Mouse (Mus musculus) brain, adult 2 months (tissue): Measurements from ENCODE around the gene Vangl2.

ENCODE experiments used
- DNase-seq: peaks from one replicate; pipeline ENCODE4 v3.0.0; 2011; ENCODE audit warnings: low read depth, low spot score

The Vangl2 gene

DNA sequence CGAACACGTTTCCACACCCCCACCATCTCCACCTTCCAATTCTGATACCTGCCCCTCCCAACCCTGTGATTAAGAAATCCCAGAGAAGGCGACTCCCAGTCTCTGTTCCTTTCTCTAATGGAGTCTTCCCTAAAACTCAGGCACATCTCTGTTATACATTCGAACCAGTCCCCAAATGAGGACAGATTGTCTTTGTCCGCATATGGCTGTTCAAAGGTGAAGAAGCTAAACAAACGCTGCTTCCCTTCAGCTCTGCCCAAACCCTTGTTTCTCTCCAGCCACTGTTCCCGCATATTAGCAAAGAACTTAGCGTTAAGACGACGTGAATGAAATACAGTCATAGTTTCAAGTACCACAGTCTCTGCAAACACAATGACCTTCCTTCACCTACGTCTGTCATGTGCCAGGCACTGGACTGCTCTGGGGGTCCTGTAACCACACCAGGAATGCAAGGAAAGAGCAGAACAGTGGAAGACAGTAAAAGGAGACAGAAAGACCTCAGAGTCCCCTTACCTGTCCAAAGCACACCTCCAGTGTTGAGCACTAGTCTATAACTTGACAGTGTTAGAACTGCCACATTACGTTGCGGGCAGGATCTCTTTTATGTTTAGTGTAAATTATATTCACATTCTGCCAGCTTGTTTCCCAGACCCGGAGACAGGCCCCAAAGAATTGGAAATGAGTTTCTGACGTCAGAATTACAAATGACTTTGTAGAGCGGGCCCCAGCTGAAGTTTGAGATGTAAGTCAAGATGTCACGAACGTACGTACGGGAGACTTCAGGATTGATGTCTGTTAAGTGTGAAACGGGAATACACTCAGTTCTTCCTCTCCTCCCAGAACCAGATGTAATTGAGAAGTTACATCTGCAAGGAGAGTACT, at the start of gene Vangl2:
Vangl2 (minus strand) TSS at position 51 of the 882 bp plus-strand sequence.
- no peak for DNase-seq

DNA sequence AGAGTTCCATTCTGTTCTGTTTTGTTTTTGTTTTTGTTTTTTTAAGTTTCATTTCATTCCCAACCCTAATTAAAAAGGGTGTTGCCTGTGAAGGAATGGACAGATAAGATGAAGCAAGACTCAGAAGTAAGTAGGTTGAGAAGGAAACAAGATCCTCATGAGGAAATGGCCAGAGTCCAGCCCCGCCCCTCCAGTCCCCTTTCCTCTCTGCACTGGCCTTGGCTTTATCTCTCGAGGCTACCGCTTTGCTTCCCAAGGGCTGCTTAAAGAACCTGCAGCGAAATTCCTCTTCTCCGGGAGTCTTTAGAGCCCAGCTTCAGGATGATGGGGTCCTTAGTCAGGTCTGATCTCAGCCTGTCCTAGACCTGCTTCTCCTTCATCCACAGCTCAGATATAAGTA, 49.7 kb upstream of the Vangl2 start:
- no peak for DNase-seq

DNA sequence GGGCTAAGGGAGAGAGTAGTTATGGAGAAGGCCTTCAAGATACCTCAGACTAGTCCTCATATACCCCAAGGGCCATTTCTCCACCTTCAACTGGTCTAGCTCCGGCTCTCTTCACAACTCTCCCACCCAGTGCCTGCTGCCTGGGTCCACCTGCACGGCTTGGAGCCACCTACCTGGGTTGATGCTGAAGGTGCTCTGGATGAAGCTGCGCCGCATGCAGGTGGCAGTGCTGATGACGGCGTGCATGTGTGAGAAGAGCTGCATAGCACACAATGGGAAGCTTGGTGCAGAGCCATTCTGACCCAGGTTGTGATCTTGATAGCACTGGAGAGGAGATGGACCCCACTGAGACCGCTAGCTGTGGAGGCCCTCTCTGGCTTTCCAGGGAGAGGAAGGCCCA, 44.4 kb upstream of the Vangl2 start:
- DNase-seq = no peak

DNA sequence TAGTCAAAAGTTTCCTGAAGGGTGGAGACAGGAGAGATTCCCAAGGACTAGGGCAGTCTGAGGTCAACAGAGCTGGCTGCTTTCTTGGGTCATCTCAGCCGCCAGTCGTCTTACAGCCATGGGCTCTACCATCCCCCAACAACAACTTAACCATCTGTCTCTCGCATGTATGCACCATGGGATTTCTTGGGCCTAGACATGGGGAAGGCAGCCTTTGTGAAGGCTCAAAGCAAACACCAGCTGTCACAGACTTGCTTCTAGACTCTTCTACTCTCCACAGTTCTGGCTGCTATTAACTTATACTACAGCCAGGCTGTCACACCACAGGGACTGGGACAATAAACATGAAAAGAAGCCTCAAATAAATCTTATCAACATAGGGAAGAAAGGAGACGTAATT, 43.3 kb upstream of the Vangl2 start:
- peak; percentile 17 for DNase-seq

- DNase-seq = no peak
Measured at GRCm38 (mm10) chr1:172070227-172070626, 42.0 kb upstream of the Vangl2 start.

- DNase-seq = peak; percentile 55
Measured at GRCm38 (mm10) chr1:172064613-172065141, 36.4 kb upstream of the Vangl2 start.

DNA sequence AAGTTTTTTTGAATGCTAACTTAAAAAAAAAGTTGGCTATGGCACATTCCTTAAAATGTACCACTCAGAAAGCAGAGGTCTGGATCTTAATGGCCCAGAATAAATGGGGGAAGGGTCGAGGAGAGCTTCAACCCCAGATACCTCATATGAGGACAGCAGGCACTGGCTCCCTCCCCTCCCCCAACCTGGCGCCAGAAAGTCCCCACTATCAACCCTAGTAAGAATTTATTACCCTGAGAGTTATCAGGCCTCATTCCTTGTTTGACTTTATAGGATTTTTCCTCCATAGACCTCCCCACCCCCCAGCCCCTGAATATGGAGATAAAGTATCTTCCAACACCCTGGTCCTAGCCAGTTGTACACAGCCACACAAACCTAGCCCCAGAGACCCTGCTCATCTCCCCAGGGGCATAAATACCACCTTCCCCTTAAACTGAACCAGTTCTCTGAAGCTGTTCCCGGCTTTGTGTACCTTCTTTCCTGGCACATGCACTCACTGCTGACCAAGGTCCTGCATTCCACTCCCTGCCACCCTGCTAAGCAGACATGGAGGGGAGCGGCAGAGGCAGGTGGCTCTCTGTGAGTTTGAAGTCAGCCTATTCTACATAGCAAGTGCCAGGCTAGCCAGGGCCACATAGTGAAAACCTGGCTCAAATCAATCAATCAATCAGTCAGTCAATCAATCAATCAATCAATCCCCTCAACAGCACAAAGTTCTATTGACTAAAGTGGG, 35.2 kb upstream of the Vangl2 start:
- DNase-seq = no peak

- no peak for DNase-seq
Measured at GRCm38 (mm10) chr1:172062101-172062500, 33.9 kb upstream of the Vangl2 start.

- no peak for DNase-seq
Measured at GRCm38 (mm10) chr1:172061217-172061616, 33.0 kb upstream of the Vangl2 start.

GRCm38 (mm10) chr1:172060659-172061058, 32.4 kb upstream of the Vangl2 start:
- DNase-seq = no peak

- no peak for DNase-seq
Measured at GRCm38 (mm10) chr1:172058874-172059273, 30.6 kb upstream of the Vangl2 start.

- DNase-seq = no peak
Measured at GRCm38 (mm10) chr1:172058321-172058720, 30.1 kb upstream of the Vangl2 start.

- DNase-seq = peak; percentile 40
Measured at GRCm38 (mm10) chr1:172057491-172057921, 29.3 kb upstream of the Vangl2 start, which contains the start of gene Nhlh1. Gene Nhlh1, minus strand, starts transcription at chr1:172057573.

GRCm38 (mm10) chr1:172056251-172056650, 28.0 kb upstream of the Vangl2 start:
- DNase-seq = peak; percentile 70

GRCm38 (mm10) chr1:172053541-172054440, 25.5 kb upstream of the Vangl2 start:
- DNase-seq = peak; percentile 55

DNA sequence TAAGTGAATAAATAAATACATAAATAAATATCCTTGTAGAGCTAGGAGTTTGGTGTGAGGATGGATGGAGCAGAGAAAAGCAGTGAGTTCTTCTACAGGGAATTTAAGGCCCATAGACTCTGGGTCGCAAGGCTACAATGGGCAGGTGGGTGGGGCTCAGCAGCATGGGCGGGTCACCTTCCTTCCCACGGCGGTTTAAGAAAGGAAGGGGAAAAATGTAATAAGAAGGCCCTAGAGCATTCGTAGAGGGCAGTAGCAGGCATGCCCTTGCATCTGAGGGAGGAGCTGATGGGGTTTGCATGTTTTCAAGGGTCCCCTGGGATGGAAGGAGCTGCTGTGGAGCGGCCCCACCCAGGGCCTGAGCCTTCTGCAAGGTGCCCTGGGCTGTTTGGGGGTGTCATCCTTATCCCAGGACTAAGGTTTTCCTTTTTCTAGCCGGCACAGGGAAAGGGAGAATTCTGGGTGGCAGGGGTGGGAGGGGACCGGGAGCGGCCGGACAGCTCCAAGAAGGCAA, 24.6 kb upstream of the Vangl2 start:
- DNase-seq = no peak

DNA sequence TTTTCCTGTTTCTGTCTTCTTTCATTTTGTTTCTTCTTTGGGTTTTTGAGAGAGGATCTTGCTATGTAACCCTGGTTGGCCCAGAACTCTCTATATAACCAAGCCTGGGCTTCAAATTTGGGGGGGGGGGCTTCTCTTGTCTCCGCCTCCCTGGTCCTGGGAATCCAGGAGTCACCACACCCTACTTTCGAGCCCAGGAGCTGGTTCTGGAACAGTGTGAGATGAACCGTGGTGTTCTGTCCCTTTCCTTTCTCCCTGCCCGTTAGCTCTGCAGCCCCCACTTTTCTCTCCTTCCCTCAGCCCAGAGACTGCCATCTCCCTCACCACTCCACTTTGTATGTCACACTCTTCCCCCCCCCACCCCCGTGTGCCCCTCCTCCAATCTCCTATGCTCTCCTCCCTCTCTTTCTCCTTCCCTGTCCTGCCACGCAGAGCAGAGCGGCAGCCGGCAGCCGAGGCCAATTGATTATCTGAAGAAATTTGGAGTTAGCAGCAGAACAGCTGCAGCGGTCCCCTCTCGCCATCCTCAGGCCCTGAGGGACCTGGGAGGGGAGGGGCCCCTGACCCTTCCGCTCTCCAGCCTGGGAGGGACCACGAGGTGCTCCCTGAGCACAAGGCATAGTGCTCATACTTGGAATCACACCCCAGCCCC, 21.0 kb upstream of the Vangl2 start:
- DNase-seq = no peak

DNA sequence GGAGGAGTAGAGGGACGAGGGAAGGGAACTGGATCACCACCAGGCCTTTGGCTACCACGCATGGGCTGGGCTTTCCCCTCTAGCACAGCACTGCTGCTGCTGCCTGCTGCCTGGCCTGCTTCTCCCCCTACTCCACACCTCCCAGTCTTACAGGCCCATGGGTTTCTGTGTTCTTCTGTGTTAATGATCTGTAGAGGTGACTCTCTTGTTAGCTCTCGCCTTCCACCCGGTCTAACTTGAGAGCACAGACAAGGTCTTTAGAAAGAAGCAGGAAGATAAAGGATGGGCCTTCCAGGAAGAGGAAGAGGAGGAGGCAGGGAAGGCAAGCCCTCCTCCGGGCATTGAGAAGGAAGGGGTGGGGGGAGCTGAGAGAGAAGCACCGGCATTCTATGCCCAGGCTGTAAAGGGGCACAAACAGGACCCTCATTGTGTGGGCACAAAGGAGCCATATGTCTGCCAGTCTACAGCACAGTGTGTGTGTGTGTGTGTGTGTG, 20.0 kb upstream of the Vangl2 start:
- DNase-seq = no peak

- peak; percentile 81 for DNase-seq
Measured at GRCm38 (mm10) chr1:172046938-172047337, 18.7 kb upstream of the Vangl2 start.

- peak; percentile 28 for DNase-seq
Measured at GRCm38 (mm10) chr1:172046410-172046809, 18.2 kb upstream of the Vangl2 start.
